Mouse (Mus musculus): ENCODE data around the gene Clip3. TPM values are rescaled to one million over a fixed set of nuclear protein-coding genes. Genes with fewer than 3 reads are reported as not detected.

Clip3 gene
- total RNA-seq, 2 experiments from 2014 or later: 499 to 503 TPM

DNA sequence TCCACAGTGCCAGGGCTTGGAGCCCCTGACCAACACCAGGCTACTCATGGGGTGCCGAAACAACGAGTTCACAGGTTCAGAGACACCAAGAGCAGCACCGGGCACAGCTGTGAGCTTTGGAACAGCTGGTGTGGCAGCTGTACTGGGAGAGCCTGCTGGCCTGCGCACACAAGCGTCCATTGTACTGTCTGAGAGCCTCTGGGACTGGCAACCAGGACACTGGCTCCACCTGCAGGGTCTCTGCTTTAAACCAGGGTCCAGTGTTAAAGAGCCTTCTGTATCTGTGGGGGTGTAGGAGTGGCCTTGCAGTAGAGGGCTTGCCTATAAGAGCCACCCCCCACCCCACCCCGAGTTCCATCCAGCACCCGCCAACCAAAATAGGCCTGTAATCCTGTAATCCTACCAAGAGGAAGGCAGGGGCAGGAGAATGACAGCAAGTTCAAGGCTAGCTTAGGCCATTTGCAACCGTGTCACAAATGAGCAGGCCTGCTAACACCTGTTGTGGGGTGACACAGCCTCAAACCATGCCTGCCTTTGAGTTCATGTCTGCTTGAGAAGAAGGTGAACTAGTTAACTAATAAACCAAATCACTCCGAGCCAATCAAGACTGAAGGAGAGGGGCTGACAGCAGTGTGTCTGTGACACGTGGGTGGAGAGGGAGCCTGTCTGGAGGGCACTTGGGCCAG, 1.7 kb upstream of the Clip3 start:
- intact Hi-C loops (cut with DNase I): loop anchor here (5.0 kb wide), 1 partner anchor 58 kb away; the partner anchor contains the start of genes Polr2i and Tbcb
- peak; percentile 46 to 72 for DNase-seq (ENCODE audit: low spot score in 2 of 2)

DNA sequence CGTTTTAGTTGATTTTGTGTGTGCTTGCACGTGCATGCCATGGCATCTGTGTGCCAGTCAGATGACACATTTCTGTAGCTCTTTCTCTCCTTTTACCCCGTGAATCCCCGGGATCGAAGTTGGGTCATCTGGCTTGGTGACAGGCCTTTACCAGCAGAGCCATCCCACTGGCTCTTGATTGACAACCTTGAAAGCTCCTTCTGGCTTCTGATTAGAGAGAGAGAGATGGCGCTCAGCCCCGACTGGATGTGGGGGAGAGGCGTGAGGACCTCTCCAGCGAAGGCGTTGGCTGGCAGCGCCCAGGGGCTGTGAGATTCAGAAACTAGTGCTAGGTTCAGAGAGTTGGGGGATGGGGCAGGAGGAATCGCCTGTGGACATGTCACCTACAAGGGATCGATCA, 2.3 kb downstream of the Clip3 start:
- peak; percentile 48 to 62 for DNase-seq (ENCODE audit: low spot score in 2 of 2)
- intact Hi-C loops (cut with DNase I): loop anchor here (5.0 kb wide), 1 partner anchor 61 kb away; the partner anchor contains the start of genes Polr2i and Tbcb

DNA sequence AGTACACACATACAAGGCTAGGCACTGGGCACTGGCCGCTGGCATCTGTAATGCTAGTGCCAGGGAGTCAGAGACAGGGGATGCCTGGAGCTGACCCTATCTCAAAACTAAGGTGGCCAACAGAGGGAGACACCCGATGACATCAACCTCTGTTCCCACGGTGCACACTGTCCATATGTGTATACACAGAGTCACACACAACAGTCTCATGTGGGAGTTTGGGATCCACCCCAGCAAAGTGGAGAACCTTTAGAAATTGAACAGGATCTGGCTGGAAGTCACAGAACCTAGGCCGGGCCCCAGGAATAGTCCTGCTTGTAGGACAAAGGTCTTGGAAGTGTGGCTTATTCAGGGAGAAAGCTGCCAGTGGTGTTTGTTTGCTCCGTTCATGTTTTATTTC, 2.8 kb downstream of the Clip3 start:
- no peak for DNase-seq (ENCODE audit: low spot score in 2 of 2)
- intact Hi-C loops (cut with DNase I): loop anchor here (5.0 kb wide), 1 partner anchor 62 kb away; the partner anchor contains the start of genes Polr2i and Tbcb

DNA sequence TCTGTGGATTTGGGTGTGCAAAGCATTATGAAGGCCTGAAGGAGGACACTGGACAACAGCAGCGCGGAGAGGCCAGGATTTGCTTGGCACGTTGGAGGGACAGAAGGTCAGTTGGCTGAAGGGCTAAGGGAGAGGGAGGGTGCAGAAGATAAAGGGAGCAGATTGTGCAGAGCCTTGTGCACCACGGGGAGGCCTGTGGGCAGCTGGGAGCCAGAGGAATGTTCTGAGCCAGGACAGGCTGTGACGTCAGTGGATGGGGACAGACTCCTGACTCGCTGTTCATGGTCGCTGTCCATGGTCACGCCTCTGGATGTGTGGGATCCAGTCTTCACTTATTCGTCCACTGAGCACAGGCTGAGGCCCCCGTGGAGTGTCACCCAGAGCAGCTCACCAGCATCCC, 3.6 kb downstream of the Clip3 start:
- intact Hi-C loops (cut with DNase I): no loop called here
- no peak for DNase-seq (ENCODE audit: low spot score in 2 of 2)

DNA sequence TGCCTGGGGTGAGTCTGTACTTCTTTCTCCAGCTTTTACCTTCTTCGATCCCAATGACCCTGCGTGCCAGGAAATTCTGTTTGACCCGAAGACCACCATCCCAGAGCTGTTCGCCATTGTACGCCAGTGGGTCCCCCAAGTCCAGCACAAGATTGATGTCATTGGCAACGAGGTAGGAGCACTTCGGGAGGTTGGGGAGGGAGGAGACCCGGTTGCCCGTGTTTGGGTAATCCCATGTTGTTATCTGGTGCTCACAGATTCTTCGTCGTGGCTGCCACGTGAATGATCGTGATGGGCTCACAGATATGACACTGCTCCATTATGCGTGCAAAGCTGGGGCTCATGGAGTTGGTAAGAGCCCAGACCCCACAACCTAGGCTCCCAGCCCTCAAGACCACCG, 5.3 kb downstream of the Clip3 start:
- intact Hi-C loops (cut with DNase I): no loop called here
- no peak for DNase-seq (ENCODE audit: low spot score in 2 of 2)

DNA sequence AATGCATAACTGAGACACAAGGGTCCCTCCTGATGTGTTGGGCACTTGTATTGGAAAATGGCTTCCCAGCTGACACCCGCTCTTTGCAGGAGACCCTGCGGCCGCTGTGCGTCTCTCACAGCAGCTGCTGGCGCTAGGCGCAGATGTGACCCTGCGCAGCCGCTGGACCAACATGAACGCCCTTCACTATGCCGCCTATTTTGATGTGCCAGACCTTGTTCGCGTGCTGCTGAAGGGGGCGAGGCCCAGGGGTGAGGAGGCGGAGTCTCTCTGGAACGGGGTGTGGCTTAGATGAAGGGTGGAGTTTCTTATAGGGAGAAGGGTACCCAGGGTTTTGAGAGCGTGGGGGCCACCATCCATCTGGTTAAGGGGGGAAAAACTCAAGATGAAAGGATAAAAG, 5.7 kb downstream of the Clip3 start:
- intact Hi-C loops (cut with DNase I): no loop called here
- no peak for DNase-seq (ENCODE audit: low spot score in 2 of 2)

DNA sequence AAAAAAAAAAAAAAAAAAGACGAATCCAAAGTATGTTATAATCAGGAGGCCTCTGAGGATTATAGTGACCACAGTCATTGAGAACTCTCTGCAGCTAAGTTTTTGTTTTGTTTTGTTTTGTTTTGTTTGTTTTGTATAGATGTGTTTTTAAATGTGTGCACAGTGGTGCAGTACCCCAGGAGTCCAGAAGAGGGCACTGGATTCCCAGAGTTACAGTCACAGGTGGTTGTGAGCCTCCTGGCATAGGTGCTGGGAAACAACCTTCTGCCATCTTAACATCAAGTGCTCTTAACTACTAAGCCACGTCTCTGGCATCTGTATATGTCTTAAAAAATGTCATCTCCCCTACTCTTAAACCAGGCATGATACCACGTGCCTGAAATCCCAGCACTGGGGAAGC, 9.4 kb downstream of the Clip3 start:
- intact Hi-C loops (cut with DNase I): no loop called here
- DNase-seq (ENCODE audit: low spot score in 2 of 2): no peak

DNA sequence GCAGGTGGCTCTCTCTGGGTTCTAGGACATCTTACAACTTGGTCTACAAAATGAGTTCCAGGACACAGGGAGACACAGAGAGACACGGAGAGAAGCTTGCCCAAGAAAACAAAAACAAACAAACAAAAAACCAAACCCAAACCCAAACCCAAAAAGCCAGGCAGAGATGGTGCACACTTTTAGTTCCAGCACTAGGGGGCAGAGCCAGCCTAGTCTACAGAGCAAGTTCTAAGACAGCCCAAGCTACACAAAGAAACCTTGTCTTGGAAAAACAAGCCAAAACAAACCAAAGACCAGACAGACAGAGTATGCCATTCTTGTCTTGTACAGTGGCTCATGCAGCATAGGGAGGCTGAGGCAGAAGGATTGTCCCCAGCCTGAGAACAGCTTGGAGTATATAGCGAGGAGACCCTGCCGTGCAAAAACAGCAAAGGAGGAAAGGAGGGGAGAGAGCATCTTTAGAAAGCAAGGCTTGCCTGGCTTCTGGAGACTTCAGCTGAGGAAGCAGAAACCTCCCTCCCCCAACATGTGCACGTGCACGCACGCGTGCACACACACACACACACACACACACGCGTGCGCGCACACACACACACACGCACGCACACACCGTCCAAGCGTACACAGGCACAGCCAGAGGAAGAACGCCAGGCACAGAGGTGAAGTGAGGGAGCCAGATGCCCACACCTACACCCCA, 14.7 kb downstream of the Clip3 start:
- DNase-seq (ENCODE audit: low spot score in 2 of 2): no peak
- intact Hi-C loops (cut with DNase I): no loop called here

DNA sequence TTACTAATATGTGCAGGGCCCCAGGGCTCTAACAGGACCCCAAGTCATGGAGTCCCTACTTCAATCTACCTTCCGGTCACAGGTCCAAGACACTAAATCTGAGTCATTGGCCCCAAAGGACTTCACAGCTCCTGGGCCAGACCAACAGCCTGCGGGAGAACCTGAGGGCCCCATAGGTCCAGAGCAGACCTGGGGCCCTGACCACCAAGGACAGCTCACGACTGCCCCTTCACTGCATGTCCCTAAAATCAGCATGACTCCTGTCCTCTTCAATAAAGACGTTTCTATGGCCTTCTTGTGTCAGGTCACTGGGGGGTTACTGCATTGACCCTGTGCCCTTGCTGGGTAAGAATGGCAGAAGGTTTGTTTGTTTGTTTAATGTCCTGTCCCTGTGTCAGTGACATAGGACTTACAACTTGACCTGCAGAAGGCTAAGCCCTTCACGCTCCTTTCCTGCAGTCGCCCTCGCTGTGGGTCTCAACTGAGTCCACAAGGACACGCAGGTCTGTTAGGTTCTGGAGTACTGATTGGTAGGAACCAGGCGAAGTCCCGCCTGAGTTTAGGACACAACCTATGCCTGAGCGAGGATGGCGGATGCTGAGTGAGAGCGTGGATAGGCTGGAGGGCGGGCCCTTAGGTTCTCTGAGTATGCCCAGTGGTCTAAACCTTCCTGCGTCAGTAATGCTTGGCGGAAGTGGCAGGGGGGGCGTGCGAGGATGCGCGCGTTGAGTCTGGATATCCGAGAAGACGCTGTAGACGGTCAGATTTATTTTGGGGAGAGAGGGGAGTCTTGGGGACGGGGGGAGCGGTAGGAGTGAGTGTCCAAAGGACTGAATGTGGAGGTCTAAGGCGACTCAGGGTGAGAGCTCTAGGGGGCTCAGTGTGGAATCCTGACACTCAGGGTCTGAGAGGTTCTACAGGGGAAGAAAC, 16.8 kb downstream of the Clip3 start, which contains the start of gene Alkbh6:
Alkbh6 (plus strand) TSS at position 642 of the 930 bp plus-strand sequence.
- peak; percentile 96 to 98 for DNase-seq (ENCODE audit: low spot score in 2 of 2)
- intact Hi-C loops (cut with DNase I): no loop called here

DNA sequence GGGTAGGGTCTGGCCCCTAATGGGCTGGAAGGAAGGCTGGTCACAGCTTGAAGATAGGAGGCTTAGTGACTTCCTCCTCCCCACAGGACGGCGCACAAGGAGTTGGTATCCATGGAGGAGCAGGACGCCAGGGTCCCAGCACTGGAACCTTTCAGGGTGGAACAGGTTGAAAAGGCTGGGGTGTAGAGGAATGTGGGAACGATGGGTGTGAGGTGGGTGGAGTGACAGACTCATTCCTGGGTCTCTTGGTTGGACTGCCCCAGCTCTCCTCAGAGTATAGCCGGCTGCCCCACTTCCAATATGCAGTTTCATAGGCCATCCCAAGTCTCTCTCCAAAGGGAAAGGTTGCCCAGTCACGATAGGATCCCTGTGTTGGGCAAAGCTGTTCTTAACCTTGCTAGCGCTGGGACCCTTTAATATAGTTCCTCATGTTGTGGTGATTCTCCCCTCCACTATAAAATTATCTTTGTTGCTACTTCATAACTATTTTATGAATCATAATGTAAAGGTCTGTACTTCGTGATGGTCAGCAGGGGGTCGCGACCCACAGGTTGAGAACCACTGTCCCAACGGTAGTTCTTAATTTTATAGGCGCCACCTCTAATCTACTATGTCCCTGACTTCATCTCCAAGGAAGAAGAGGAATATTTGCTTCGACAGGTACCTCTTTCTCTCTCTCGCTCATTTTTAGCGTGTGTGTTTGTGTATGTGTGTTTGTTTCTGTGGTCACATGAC, 18.0 kb downstream of the Clip3 start:
- intact Hi-C loops (cut with DNase I): no loop called here
- no peak for DNase-seq (ENCODE audit: low spot score in 2 of 2)

DNA sequence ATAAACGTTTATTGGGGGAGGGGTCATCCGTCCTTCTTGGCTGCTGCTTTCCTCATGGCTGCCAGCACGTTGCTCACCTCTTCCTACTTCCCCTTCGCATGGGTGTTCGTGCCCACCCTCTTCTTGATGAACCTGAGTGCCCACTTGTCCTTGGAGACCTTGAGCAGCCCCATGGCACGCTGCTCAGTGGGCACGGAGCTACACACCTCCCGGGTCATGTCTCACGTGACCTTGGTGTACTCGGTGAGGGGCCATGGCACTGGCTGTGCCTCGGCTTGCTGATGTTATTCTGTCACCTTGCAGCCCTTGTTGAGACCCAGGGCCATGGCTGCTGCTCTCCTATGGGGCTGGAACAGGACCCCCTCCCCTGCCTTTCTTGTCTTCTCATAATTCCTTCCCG, 18.6 kb downstream of the Clip3 start:
- intact Hi-C loops (cut with DNase I): no loop called here
- no peak for DNase-seq (ENCODE audit: low spot score in 2 of 2)

DNA sequence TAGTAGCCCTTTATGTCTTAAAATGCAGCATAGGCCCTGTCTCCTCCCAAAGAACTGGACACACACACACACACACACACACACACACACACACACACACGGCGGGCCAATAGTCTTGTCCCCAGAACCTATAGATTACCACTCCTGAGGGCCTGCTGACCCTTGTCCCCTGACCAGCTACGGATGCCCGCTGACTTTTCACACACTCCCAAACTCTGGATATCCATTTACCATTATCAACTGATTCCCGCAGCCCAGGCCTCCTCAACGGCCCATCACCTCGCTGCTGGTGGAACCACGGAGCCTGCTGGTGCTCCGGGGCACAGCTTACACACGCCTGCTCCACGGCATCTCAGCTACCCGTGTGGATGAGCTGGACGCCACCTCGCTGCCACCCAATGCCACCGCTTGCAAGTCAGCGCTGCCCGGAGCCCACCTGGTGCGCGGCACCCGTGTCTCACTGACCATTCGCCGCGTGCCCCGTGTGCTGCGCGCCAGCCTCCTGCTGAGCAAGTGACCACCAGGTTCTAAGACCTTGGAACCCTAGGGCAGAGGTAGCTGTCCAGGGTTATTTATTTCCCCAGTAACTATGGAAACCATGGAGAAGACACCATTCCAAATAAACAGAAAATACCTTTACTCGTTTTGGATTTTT, 22.3 kb downstream of the Clip3 start:
- no peak for DNase-seq (ENCODE audit: low spot score in 2 of 2)
- intact Hi-C loops (cut with DNase I): no loop called here

DNA sequence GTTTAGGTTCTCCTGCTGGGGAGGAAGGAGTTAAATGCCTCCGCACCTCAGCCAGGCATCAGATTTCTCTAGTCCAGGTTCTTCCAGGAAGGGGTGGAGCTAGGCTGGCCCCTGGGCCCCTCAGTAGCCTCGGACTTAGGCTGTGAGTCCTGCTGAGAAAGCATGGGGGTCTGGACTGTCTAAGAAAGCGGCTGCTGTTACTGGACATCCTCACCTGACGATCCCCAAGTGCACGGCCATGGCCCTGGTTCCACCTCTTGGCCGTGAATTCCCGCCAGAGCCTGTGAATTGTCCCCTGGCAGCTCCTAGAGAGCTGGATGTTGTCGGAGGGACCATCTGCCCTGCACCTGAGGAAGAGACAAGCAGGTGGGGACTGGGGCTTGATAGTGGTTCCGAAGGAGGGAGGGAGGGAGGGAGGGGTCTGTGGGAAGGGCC, 23.2 kb downstream of the Clip3 start, which contains the start of gene Syne4:
Syne4 (plus strand) TSS at position 87 of the 435 bp plus-strand sequence.
- intact Hi-C loops (cut with DNase I): no loop called here
- no peak for DNase-seq (ENCODE audit: low spot score in 2 of 2)

DNA sequence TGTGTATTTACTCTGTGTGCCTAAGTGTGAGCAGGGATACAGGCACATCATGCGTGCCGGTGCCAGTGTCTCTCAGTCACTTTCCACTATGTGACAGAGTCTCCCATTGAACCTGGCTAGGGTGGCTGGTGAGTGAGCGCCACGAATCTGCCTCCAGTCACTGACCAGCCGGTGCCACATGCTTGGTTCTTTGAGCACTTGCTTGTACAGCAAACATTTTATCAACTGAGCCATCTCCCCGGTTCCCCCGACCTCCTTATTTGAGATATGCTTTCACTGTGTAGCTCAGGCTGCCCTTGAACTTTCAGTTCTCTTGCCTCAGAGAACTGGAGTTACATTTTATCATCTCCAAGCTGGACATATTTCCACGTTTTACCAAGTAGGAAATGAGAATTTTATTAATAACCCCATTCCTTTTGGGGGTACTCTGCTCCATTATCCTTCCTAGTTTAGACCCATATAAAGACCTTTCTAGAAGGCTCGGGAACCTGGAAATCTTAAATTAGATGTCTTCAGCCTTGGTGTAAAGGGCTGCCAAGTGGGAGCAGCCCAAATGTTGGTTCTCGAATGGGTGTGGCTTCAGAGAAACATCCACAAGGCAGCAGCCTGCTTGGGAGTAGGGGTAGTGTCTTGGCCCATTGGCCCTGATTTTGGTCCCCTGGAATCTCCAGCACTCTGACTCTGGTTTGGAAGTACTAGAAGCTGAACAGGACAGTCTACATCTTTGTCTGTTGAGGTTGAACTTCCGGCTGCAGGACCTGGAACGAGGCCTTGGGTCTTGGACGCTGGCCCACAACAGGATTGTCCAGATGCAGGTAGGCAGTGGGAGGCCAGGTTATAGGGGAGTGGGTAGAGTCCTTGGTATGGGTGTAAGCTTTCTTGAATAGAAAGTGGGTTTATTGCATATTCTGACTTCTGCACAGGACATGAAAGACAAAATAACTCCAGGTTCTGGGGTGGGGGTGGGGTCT, 24.3 kb downstream of the Clip3 start:
- intact Hi-C loops (cut with DNase I): no loop called here
- DNase-seq (ENCODE audit: low spot score in 2 of 2): no peak

DNA sequence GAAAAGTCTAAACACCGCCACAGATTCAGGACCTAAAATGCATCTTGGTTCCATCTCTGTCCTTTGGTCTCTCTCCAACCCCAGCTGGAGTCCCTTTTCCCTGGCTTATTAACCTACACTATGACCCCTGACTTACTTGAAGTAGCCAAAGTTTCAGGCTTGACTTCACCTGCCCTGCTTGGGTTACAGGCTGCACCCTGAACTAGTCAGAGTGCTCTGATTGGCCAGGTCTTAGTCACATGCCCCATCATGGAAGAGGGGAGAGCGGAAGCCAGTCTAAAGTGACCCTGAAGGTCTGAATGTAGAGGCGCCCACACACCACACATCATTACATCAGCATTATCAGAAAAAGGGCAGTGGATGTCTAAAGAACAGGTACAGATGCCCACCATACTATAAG, 26.6 kb downstream of the Clip3 start:
- intact Hi-C loops (cut with DNase I): no loop called here
- no peak for DNase-seq (ENCODE audit: low spot score in 2 of 2)

DNA sequence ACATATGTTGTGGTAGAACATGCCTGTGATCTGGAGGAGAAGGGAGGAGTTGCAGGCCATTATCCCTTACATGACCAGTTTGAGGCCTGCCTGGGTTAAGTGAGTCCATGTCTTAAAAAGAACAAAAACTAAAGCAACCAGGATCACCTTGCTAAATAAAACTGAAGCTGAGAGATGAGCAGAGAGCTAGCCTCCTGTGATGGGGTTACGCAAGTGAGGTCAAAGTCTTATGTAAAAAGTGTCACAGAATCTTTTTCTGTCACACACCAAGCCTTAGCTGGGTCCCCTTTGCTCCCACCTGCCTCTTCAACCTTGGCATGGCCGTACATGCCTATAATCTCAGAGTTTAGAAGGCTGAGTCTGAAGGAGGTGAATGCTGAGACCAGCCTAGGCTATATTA, 29.4 kb downstream of the Clip3 start:
- no peak for DNase-seq (ENCODE audit: low spot score in 2 of 2)
- intact Hi-C loops (cut with DNase I): no loop called here

DNA sequence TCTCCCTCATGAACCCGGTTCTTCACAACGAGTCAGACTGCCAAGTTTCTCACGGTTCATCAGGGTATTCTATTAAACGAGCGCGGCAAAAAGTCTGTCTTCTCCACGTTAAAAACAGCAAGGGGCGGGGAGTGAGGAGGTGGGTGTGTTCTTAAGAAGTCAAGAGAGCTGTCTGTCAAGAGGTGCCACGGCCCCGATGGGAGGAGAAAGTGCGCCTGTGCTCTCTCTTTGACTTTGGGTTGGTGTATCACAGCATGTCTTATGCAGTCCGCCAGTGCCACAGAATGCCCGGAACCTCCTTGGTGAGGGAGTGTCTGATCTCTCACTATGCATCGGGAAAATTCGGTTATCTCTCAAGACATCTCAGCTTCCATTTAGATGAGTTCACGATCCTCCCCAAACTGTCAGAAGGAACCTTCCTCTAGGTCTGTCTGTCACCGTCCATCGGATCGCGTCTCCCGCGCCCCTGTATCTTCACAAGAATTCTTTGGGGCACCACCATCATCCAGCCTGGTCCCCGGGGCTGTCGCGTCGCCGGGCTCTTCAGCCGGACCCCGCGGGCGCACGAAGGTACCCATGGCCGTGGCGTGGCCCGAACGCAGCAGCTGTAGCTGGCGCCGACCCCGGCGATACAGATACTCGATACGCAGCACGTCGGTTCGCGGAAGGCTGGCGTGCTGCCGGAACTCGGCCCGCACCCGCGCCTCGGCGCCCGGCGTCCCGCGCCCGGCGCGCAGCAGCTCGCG, 30.2 kb downstream of the Clip3 start, which contains the start of gene E130208F15Rik:
E130208F15Rik (plus strand) TSS at position 202 of the 746 bp plus-strand sequence.
- peak; percentile 66 to 69 for DNase-seq (ENCODE audit: low spot score in 2 of 2)
- intact Hi-C loops (cut with DNase I): no loop called here
